Mouse (Mus musculus) ES-Bruce4 (cell line): Measurements from ENCODE around the gene Dbn1. TPM values are rescaled to one million over a fixed set of nuclear protein-coding genes. Genes with fewer than 3 reads are reported as not detected.

Experiments used
- H3K27ac ChIP-seq: 2 replicates; pipeline ENCODE4 v1.5.1; 2012; ENCODE audit warnings: low read length, inconsistent platforms; ENCODE audit not compliant: insufficient read depth
- H3K27me3 ChIP-seq: 2 replicates; pipeline ENCODE4 v1.6.1; 2012; ENCODE audit warnings: mild to moderate bottlenecking, low read length, inconsistent platforms; ENCODE audit not compliant: control insufficient read depth, poor library complexity, insufficient read depth, severe bottlenecking
- H3K36me3 ChIP-seq: 2 replicates; pipeline ENCODE4 v1.6.1; 2012; ENCODE audit warnings: inconsistent platforms, mild to moderate bottlenecking, low read length, moderate library complexity; ENCODE audit not compliant: control insufficient read depth, poor library complexity, insufficient read depth, severe bottlenecking
- H3K4me1 ChIP-seq: one replicate; pipeline ENCODE4 v1.8.1; 2011; ENCODE audit warnings: low read length; ENCODE audit not compliant: control insufficient read depth, insufficient read depth
- H3K4me3 ChIP-seq: 2 replicates; pipeline ENCODE4 v1.5.1; 2011; ENCODE audit warnings: low read depth, mild to moderate bottlenecking, low read length
- H3K9ac ChIP-seq: 2 replicates; pipeline ENCODE4 v1.6.1; 2012; ENCODE audit warnings: low read depth, mild to moderate bottlenecking, inconsistent platforms; ENCODE audit not compliant: poor library complexity, severe bottlenecking
- H3K9me3 ChIP-seq: replicated peaks from 2 replicates; pipeline ENCODE4 v1.6.1; 2012; ENCODE audit warnings: mild to moderate bottlenecking, low read length, inconsistent platforms; ENCODE audit not compliant: control insufficient read depth, poor library complexity, insufficient read depth, severe bottlenecking
- CTCF ChIP-seq: IDR thresholded peaks from one replicate; pipeline ENCODE4 v1.8.1; 2011; ENCODE audit warnings: low read depth, low read length
- EP300 ChIP-seq: IDR thresholded peaks from 2 replicates; pipeline ENCODE4 v1.6.1; 2011; ENCODE audit warnings: low read depth, low read length; ENCODE audit not compliant: insufficient read depth
- POLR2A ChIP-seq: IDR thresholded peaks from one replicate; pipeline ENCODE4 v1.8.1; 2011; ENCODE audit warnings: low read length; ENCODE audit not compliant: insufficient read depth
- polyA plus RNA-seq: library from polyadenylated mRNA; stranded (reverse); fragments of >200 nt; gene quantifications from 2 replicates; pipeline ENCODE4 v1.2.4, GENCODE M21; 2011; ENCODE audit warnings: low read depth; ENCODE audit not compliant: missing spikeins, insufficient read depth, insufficient read length

The Dbn1 gene
- polyA plus RNA-seq, 1 experiment = 43.6 TPM

GRCm38 (mm10) chr13:55495702-55496101 is 7.8 kb upstream of the Dbn1 start:
- Histone ChIP-seq H3K9me3 (no peaks in the 10 kb centered on the region), H3K4me1 (no peaks in the 10 kb centered on the region), H3K27ac (no peak overlapping the region), H3K36me3 (no peaks in the 10 kb centered on the region), H3K9ac (no peak overlapping the region), H3K4me3 (no peak overlapping the region), H3K27me3 (no peaks in the 10 kb centered on the region)
- TF ChIP-seq CTCF = no peak

DNA sequence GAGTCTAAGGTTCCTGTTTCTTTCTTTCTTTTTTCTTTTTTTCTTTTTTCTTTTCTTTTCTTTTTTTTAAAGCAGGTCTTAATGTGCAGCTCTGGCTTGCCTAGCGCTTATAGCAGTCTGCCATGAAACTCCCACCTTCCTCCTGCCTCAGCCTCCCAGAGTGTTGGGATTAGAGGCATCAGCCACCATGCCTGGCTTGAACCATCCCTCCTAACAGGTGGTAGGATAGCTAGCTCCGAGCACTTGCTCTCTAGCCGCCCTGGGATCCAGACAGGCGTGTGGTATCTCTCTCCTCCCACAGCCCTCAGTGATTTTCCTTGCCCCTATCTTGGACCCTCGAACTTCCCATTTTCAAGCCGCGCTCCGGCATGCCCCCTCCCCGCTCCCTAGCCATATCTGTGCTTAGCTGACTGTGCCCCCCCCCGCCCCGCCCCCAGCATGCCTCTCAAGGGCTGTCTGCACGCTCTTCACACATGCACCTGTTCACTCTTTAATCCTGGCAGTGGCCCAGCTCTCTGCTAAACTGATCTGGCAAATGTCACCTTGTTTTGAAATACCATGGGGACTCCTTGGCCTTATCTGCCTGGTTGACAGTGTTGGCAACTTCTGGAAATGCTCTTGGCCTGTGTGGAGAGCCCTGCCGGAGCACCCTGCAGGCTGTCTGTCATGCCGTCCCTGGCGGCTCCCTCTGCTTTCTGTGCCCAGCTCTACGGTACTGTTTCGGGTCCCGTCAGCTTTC is 7.1 kb upstream of the Dbn1 start:
- no peak overlapping the region for H3K27ac ChIP-seq

GRCm38 (mm10) chr13:55494257-55494656 is 6.3 kb upstream of the Dbn1 start:
- Histone ChIP-seq H3K4me1 (no peaks in the 10 kb centered on the region), H3K27ac (no peak overlapping the region)
- no peak for TF ChIP-seq CTCF

More for the DNA sequence above, 7.1 kb upstream of the Dbn1 start:
- H3K4me1 ChIP-seq = no peaks in the 10 kb centered on the region
- no peaks in the 10 kb centered on the region for H3K27me3 ChIP-seq
- TF ChIP-seq CTCF (no peak), POLR2A (no peak), EP300 (no peak)
- no peak overlapping the region for H3K9ac ChIP-seq
- no peaks in the 10 kb centered on the region for H3K9me3 ChIP-seq
- no peak overlapping the region for H3K4me3 ChIP-seq
- no peaks in the 10 kb centered on the region for H3K36me3 ChIP-seq

GRCm38 (mm10) chr13:55486916-55487577 is 864 bp downstream of the Dbn1 start:
- H3K9me3 ChIP-seq = no peaks in the 10 kb centered on the region
- no peaks in the 10 kb centered on the region for H3K4me1 ChIP-seq
- no peak for TF ChIP-seq CTCF
- TF ChIP-seq POLR2A = no peak
- TF ChIP-seq EP300 = no peak
- H3K36me3 ChIP-seq = no peaks in the 10 kb centered on the region
- H3K27ac ChIP-seq = no peak overlapping the region
- H3K27me3 ChIP-seq = no peaks in the 10 kb centered on the region
- peak overlapping the region; percentile 65 for H3K9ac ChIP-seq
- H3K4me3 ChIP-seq = peak overlapping the region; percentile 42

More at GRCm38 (mm10) chr13:55494257-55494656, 6.3 kb upstream of the Dbn1 start:
- H3K4me3 ChIP-seq = no peak overlapping the region
- no peaks in the 10 kb centered on the region for H3K9me3 ChIP-seq
- H3K36me3 ChIP-seq = no peaks in the 10 kb centered on the region
- no peak overlapping the region for H3K9ac ChIP-seq
- H3K27me3 ChIP-seq = no peaks in the 10 kb centered on the region

- H3K9ac ChIP-seq = peak overlapping the region; percentile 65; the same call in 1 of the 2 replicates
- TF ChIP-seq EP300 (no peak), CTCF (no peak), POLR2A (no peak)
- H3K36me3 ChIP-seq = no peaks in the 10 kb centered on the region
- no peak overlapping the region for H3K4me3 ChIP-seq
- no peaks in the 10 kb centered on the region for H3K27me3 ChIP-seq
- no peaks in the 10 kb centered on the region for H3K9me3 ChIP-seq
- no peak overlapping the region for H3K27ac ChIP-seq
- no peaks in the 10 kb centered on the region for H3K4me1 ChIP-seq
Observed at GRCm38 (mm10) chr13:55486029-55486794, 1.7 kb downstream of the Dbn1 start.

DNA sequence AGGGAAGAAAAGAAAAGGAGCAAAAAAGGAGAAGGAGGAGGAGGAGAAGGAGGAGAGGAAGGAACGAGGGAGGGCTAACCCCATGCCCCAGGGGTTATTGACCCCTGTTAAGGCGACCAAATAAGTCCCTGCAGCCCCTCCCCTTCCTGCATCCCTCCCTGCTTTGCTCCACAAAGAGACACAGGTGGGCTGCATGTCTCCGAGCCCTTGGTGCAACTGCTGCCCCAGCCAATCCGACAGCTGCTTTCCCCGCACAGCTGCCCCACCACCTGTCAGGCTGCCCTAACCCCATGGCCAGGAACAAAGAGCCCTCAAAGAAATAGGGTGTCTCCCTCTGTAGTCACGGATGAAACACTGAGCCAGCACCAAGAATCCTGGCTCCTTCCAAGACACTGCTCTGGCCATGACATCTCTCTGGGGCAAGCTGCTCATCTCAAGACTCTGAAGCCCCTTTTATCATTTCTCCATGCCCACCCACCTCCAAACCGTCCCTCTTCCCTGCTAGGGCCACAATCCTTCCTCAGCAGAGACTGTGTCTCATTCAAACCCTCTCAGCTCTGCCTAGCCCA is 3.3 kb downstream of the Dbn1 start:
- Histone ChIP-seq H3K9me3 (no peaks in the 10 kb centered on the region), H3K36me3 (no peaks in the 10 kb centered on the region), H3K27ac (no peak overlapping the region), H3K4me3 (no peak overlapping the region), H3K9ac (no peak overlapping the region), H3K4me1 (no peaks in the 10 kb centered on the region), H3K27me3 (no peaks in the 10 kb centered on the region)
- no peak for TF ChIP-seq EP300
- TF ChIP-seq CTCF = no peak
- TF ChIP-seq POLR2A = no peak
